Mouse (Mus musculus) MEL (cell line): Measurements from ENCODE around the gene Kif12. TPM values are rescaled to one million over a fixed set of nuclear protein-coding genes. Genes with fewer than 3 reads are reported as not detected.

Experiments
- DNase-seq: peaks from one replicate; pipeline ENCODE4 v3.0.0; 2011; ENCODE audit warnings: low read depth, low spot score
- H3K27ac ChIP-seq: 2 replicates; pipeline ENCODE4 v1.5.1; 2012; ENCODE audit warnings: low read depth, mild to moderate bottlenecking, control low read depth, low read length, moderate library complexity; ENCODE audit not compliant: control insufficient read depth
- H3K27me3 ChIP-seq, 2 experiments: fragments of 150-350 bp in 1 of 2; sonication (generic) in 1 of 2; 2 replicates each; pipeline ENCODE4 v1.6.1; 2012; ENCODE audit warnings: low read length in 2 of 2, mild to moderate bottlenecking in 2 of 2, improper control_type of control experiment in 1 of 2, moderate library complexity in 1 of 2; ENCODE audit not compliant: insufficient read depth in 2 of 2, control insufficient read depth in 1 of 2
- H3K36me3 ChIP-seq, 2 experiments: 2 replicates each; pipeline ENCODE4 v1.6.1; 2012 to 2014; ENCODE audit warnings: low read length in 2 of 2, improper control_type of control experiment in 1 of 2, inconsistent platforms in 1 of 2, mild to moderate bottlenecking in 1 of 2; ENCODE audit not compliant: insufficient read depth in 2 of 2, control insufficient read depth in 1 of 2
- H3K4me1 ChIP-seq, 2 experiments: fragments of 150-350 bp in 1 of 2; sonication (generic) in 1 of 2; 2 replicates each; pipeline ENCODE4 v1.6.1; 2012; ENCODE audit warnings: low read length in 2 of 2, improper control_type of control experiment in 1 of 2, mild to moderate bottlenecking in 1 of 2; ENCODE audit not compliant: insufficient read depth in 2 of 2, control insufficient read depth in 1 of 2
- H3K4me3 ChIP-seq, 2 experiments: fragments of 150-350 bp in 1 of 2; sonication (generic) in 1 of 2; 2 replicates each; pipeline ENCODE4 v1.5.1; 2012; ENCODE audit warnings: low read depth in 2 of 2, low read length in 2 of 2, mild to moderate bottlenecking in 2 of 2, moderate library complexity in 2 of 2, control low read depth in 1 of 2, improper control_type of control experiment in 1 of 2; ENCODE audit not compliant: control insufficient read depth in 1 of 2, insufficient read depth in 1 of 2
- H3K79me2 ChIP-seq: 2 replicates; pipeline ENCODE4 v1.6.1; 2012; ENCODE audit warnings: mild to moderate bottlenecking, low read length, moderate library complexity; ENCODE audit not compliant: control insufficient read depth, poor library complexity, insufficient read depth
- H3K9ac ChIP-seq: 2 replicates; pipeline ENCODE4 v1.6.1; 2012; ENCODE audit warnings: low read depth, mild to moderate bottlenecking, control low read depth, low read length, moderate library complexity; ENCODE audit not compliant: control insufficient read depth, poor library complexity, severe bottlenecking
- H3K9me3 ChIP-seq: fragments of 150-350 bp; sonication (generic); replicated peaks from 2 replicates; pipeline ENCODE4 v1.6.1; 2012; ENCODE audit warnings: mild to moderate bottlenecking, low read length, improper control_type of control experiment, moderate library complexity; ENCODE audit not compliant: insufficient read depth
- CHD1 ChIP-seq: IDR thresholded peaks from 2 replicates; pipeline ENCODE4 v1.6.1; 2012; ENCODE audit warnings: low read depth, mild to moderate bottlenecking, inconsistent platforms, low read length, improper control_type of control experiment
- CTCF ChIP-seq, 3 experiments: IDR thresholded peaks in 2 of 3; conservative IDR thresholded peaks in 1 of 3; 2 replicates each; pipeline ENCODE4 v1.5.1; 2011 to 2012; ENCODE audit warnings: low read length in 3 of 3, low read depth in 2 of 3, mild to moderate bottlenecking in 2 of 3, improper control_type of control experiment in 1 of 3, inconsistent platforms in 1 of 3, mixed read lengths in 1 of 3, moderate library complexity in 1 of 3; ENCODE audit not compliant: control insufficient read depth in 1 of 3, insufficient read depth in 1 of 3, poor library complexity in 1 of 3, severe bottlenecking in 1 of 3
- ELF1 ChIP-seq: IDR thresholded peaks from 2 replicates; pipeline ENCODE4 v1.6.1; 2014; ENCODE audit warnings: low read depth, mild to moderate bottlenecking, inconsistent platforms, low read length, improper control_type of control experiment, moderate library complexity
- JUND ChIP-seq: IDR thresholded peaks from 2 replicates; pipeline ENCODE4 v1.6.1; 2011; ENCODE audit warnings: low read depth, mild to moderate bottlenecking, improper control_type of control experiment, low read length
- KAT2A ChIP-seq: conservative IDR thresholded peaks from 2 replicates; pipeline ENCODE4 v1.6.1; 2012; ENCODE audit warnings: low read depth, low read length, improper control_type of control experiment, inconsistent platforms
- MAX ChIP-seq: IDR thresholded peaks from 2 replicates; pipeline ENCODE4 v1.6.1; 2011; ENCODE audit warnings: low read length, improper control_type of control experiment
- MAZ ChIP-seq: IDR thresholded peaks from 2 replicates; pipeline ENCODE4 v1.6.1; 2012; ENCODE audit warnings: low read depth, mild to moderate bottlenecking, inconsistent platforms, low read length, improper control_type of control experiment
- MXI1 ChIP-seq: IDR thresholded peaks from 2 replicates; pipeline ENCODE4 v1.6.1; 2011; ENCODE audit warnings: mild to moderate bottlenecking, low read depth, low read length, improper control_type of control experiment
- MYB ChIP-seq: IDR thresholded peaks from 2 replicates; pipeline ENCODE4 v1.6.1; 2011; ENCODE audit warnings: mild to moderate bottlenecking, low read depth, low read length, improper control_type of control experiment
- NELFE ChIP-seq: IDR thresholded peaks from 2 replicates; pipeline ENCODE4 v1.6.1; 2011; ENCODE audit warnings: low read depth, low read length, improper control_type of control experiment
- POLR2A ChIP-seq, 2 experiments: IDR thresholded peaks; 2 replicates each; pipeline ENCODE4 v1.6.1; 2011 to 2012; ENCODE audit warnings: low read length in 2 of 2, mild to moderate bottlenecking in 2 of 2, control low read depth in 1 of 2, improper control_type of control experiment in 1 of 2, low read depth in 1 of 2, moderate library complexity in 1 of 2; ENCODE audit not compliant: control insufficient read depth in 1 of 2, insufficient read depth in 1 of 2, poor library complexity in 1 of 2
- POLR2AphosphoS5 ChIP-seq: IDR thresholded peaks from 2 replicates; pipeline ENCODE4 v1.6.1; 2012; ENCODE audit warnings: low read depth, borderline replicate concordance, mild to moderate bottlenecking, inconsistent platforms, low read length, moderate library complexity, mixed read lengths
- SIN3A ChIP-seq: IDR thresholded peaks from 2 replicates; pipeline ENCODE4 v1.6.1; 2012; ENCODE audit warnings: low read length, improper control_type of control experiment, inconsistent platforms
- TAL1 ChIP-seq: IDR thresholded peaks from 2 replicates; pipeline ENCODE4 v1.6.1; 2012; ENCODE audit warnings: mild to moderate bottlenecking, inconsistent platforms, low read length, moderate library complexity, mixed read lengths
- TBP ChIP-seq: IDR thresholded peaks from 2 replicates; pipeline ENCODE4 v1.8.0; 2011; ENCODE audit warnings: low read depth, low read length, improper control_type of control experiment
- USF1 ChIP-seq: IDR thresholded peaks from 2 replicates; pipeline ENCODE4 v1.6.1; 2014; ENCODE audit warnings: low read depth, mild to moderate bottlenecking, inconsistent platforms, low read length, improper control_type of control experiment, moderate library complexity
- USF2 ChIP-seq, 2 experiments: IDR thresholded peaks; 2 replicates each; pipeline ENCODE4 v1.6.1; 2011 to 2012; ENCODE audit warnings: improper control_type of control experiment in 2 of 2, low read length in 2 of 2, borderline replicate concordance in 1 of 2, inconsistent platforms in 1 of 2, low read depth in 1 of 2, mild to moderate bottlenecking in 1 of 2; ENCODE audit not compliant: insufficient read depth in 1 of 2
- polyA plus RNA-seq, 2 experiments: library from polyadenylated mRNA; stranded (reverse) in 1 of 2; unstranded in 1 of 2; fragments of >175 nt in 1 of 2; fragments of >200 nt in 1 of 2; gene quantifications; 2 replicates each; pipeline versions ENCODE4 v1.2.1 to v1.2.4; 2012; ENCODE audit warnings: low replicate concordance in 2 of 2, low read depth in 1 of 2; ENCODE audit not compliant: insufficient read length in 2 of 2, insufficient read depth in 1 of 2, missing spikeins in 1 of 2
- total RNA-seq: library from RNA; depleted of rRNA; stranded (reverse); fragments of 300-350 nt; gene quantifications from 2 replicates; pipeline ENCODE4 v1.2.3, GENCODE M21; 2012

Gene Kif12
- total and polyA plus RNA-seq, 3 experiments = not detected

- no peak overlapping the region for H3K4me3 ChIP-seq
- no peak overlapping the region for H3K27ac ChIP-seq
- no peaks in the 10 kb centered on the region for H3K27me3 ChIP-seq
- H3K9ac ChIP-seq = no peak overlapping the region
- TF ChIP-seq MAX (no peak), USF2 (IDR thresholded peaks at IDR 0.05; ENCODE audit: borderline replicate concordance in 1 of 2, insufficient read depth in 1 of 2, low read depth in 1 of 2, low read length in 2 of 2) (no peak), TAL1 (no peak)
- no peaks in the 10 kb centered on the region for H3K79me2 ChIP-seq
- H3K4me1 ChIP-seq = no peaks in the 10 kb centered on the region
- H3K9me3 ChIP-seq = no peaks in the 10 kb centered on the region
- no peak for DNase-seq
- no peaks in the 10 kb centered on the region for H3K36me3 ChIP-seq
Measured at GRCm38 (mm10) chr4:63219635-63220034, 47.7 kb upstream of the Kif12 start.

DNA sequence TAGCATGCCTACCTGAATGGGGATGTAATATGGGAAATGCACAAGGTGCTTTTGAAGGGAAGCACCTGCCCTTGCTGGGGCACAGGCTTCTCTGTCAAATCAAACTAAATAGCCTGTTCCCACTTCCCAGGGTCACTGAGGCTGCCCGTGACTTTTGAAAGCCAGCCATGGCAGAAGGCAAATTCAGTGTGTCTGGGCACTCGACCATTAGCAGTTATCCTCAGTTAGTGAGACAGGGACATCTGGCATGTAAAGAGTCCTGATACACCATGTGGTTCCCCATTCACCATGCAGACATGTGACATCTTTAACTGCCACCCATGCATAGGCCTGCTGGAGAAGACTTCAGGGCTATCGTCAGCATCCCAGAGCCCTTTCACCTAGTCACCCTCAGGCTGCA is 47.1 kb upstream of the Kif12 start:
- no peak for TF ChIP-seq TBP
- TF ChIP-seq MXI1 = no peak
- no peak for TF ChIP-seq MAZ
- no peak for TF ChIP-seq NELFE
- TF ChIP-seq MYB = no peak
- no peak for DNase-seq
- Histone ChIP-seq H3K4me3 (no peak overlapping the region), H3K79me2 (no peaks in the 10 kb centered on the region), H3K4me1 (no peaks in the 10 kb centered on the region), H3K27ac (no peak overlapping the region), H3K36me3 (no peaks in the 10 kb centered on the region), H3K9ac (no peak overlapping the region), H3K27me3 (no peaks in the 10 kb centered on the region), H3K9me3 (no peaks in the 10 kb centered on the region)

- H3K36me3 ChIP-seq = no peaks in the 10 kb centered on the region
- no peaks in the 10 kb centered on the region for H3K27me3 ChIP-seq
- H3K4me3 ChIP-seq = no peak overlapping the region
- H3K4me1 ChIP-seq = no peaks in the 10 kb centered on the region
- H3K9ac ChIP-seq = no peak overlapping the region
- no peaks in the 10 kb centered on the region for H3K9me3 ChIP-seq
- no peak for DNase-seq
- no peak for TF ChIP-seq ELF1
- no peak for TF ChIP-seq CHD1
- no peak for TF ChIP-seq POLR2A (IDR thresholded peaks at IDR 0.05; ENCODE audit: control insufficient read depth in 1 of 2, insufficient read depth in 1 of 2, low read depth in 1 of 2, low read length in 2 of 2, poor library complexity in 1 of 2)
- TF ChIP-seq KAT2A = no peak
- no peak for TF ChIP-seq POLR2AphosphoS5
- no peak for TF ChIP-seq SIN3A
- no peak for TF ChIP-seq USF1
- no peak for TF ChIP-seq CTCF (IDR thresholded peaks at IDR 0.05 in 2 of 3, conservative IDR thresholded peaks at IDR 0.05 in 1 of 3; ENCODE audit: control insufficient read depth in 1 of 3, insufficient read depth in 1 of 3, low read depth in 2 of 3, low read length in 3 of 3, poor library complexity in 1 of 3, severe bottlenecking in 1 of 3)
- TF ChIP-seq JUND = no peak
- no peak for TF ChIP-seq MXI1
- no peaks in the 10 kb centered on the region for H3K79me2 ChIP-seq
- no peak overlapping the region for H3K27ac ChIP-seq
Measured at GRCm38 (mm10) chr4:63217513-63217912, 45.6 kb upstream of the Kif12 start.
